Mouse (Mus musculus): ENCODE measurements around the gene Ifitm6. TPM values are rescaled to one million over a fixed set of nuclear protein-coding genes. Genes with fewer than 3 reads are reported as not detected.

Ifitm6 gene
- polyA plus RNA-seq, 1 experiment from 2014 or later: not detected

DNA sequence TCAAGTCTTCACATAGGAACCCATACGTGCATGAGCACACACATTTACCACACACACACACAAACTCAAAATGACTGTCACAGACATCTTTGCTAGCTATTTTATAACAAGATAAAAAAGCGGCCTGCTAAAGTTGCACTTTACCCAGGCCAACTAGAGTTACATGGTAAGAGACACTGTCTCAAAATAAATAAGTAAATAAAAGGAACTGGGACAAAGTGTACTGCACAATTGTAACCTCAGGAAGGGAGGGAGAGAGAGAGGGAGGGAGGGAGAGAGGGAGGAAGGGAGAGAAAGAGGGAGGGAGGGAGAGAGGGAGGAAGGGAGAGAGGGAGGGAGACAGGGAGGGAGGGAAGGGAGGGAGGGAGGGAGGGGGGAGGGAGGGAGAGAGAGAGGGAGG, 34.7 kb upstream of the Ifitm6 start:
- peaks cover 12% of the 10 kb centered on the region for H3K4me1 ChIP-seq
- H3K9me3 ChIP-seq: no peaks in the 10 kb centered on the region
- no peak overlapping the region for H3K27ac ChIP-seq
- 85% methylated on average over 2 of the region's 2 CpGs for WGBS
- H3K27me3 ChIP-seq: no peaks in the 10 kb centered on the region
- H3K9ac ChIP-seq: no peak overlapping the region
- 0 out of 2 replicates have a peak, but pooled peaks cover 2% of the 10 kb centered on the region for H3K36me3 ChIP-seq (replicated peaks)
- no peak for ATAC-seq (ENCODE audit: low FRiP score)
- H3K4me2 ChIP-seq: no peak overlapping the region
- no peak overlapping the region for H3K4me3 ChIP-seq (replicated peaks)

DNA sequence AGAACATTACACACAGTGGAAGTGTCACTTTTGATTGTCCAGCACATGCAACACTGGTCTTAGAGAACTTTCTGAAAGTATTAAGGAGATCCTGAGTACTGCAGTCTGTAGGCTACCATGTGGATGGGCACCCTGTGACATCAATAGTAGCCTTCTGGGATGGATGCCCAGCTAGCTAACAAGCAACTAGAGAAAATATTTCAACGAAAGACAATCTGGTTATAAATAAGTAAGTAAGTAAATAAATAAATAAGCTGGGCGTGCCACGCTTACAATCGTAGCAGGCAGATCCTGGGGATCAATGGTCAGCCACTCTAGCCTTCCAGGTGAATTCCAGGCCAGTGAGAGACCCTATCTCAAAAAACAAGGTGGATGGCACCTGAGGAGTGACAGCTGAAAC, 34.3 kb upstream of the Ifitm6 start:
- Histone ChIP-seq H3K9ac (no peak overlapping the region), H3K4me2 (no peak overlapping the region), H3K4me3 (replicated peaks) (no peak overlapping the region), H3K36me3 (replicated peaks) (0 out of 2 replicates have a peak, but pooled peaks cover 2% of the 10 kb centered on the region), H3K4me1 (peaks cover 16% of the 10 kb centered on the region), H3K9me3 (no peaks in the 10 kb centered on the region), H3K27me3 (peaks cover 4% of the 10 kb centered on the region; the same call in 1 of the 2 replicates), H3K27ac (no peak overlapping the region)
- no peak for ATAC-seq (ENCODE audit: low FRiP score)
- 86% methylated on average over 4 of the region's 4 CpGs for WGBS

- Histone ChIP-seq H3K4me3 (replicated peaks) (no peak overlapping the region), H3K9ac (no peak overlapping the region), H3K27me3 (peaks cover 10% of the 10 kb centered on the region; the same call in 1 of the 2 replicates), H3K4me2 (no peak overlapping the region), H3K9me3 (no peaks in the 10 kb centered on the region), H3K27ac (no peak overlapping the region), H3K4me1 (peaks cover 16% of the 10 kb centered on the region), H3K36me3 (replicated peaks) (no peaks in the 10 kb centered on the region)
- ATAC-seq (ENCODE audit: low FRiP score): no peak
- 76% methylated on average over 17 of the region's 17 CpGs for WGBS
Measured at GRCm38 (mm10) chr7:141051060-141051685, 33.4 kb upstream of the Ifitm6 start.

GRCm38 (mm10) chr7:141049326-141049725, 31.6 kb upstream of the Ifitm6 start:
- Histone ChIP-seq H3K36me3 (replicated peaks) (no peaks in the 10 kb centered on the region), H3K4me1 (peaks cover 16% of the 10 kb centered on the region), H3K4me2 (no peak overlapping the region), H3K4me3 (replicated peaks) (no peak overlapping the region), H3K27ac (no peak overlapping the region), H3K9ac (no peak overlapping the region), H3K27me3 (peaks cover 10% of the 10 kb centered on the region; the same call in 1 of the 2 replicates), H3K9me3 (no peaks in the 10 kb centered on the region)
- 91% methylated on average over 2 of the region's 2 CpGs for WGBS
- ATAC-seq (ENCODE audit: low FRiP score): no peak

DNA sequence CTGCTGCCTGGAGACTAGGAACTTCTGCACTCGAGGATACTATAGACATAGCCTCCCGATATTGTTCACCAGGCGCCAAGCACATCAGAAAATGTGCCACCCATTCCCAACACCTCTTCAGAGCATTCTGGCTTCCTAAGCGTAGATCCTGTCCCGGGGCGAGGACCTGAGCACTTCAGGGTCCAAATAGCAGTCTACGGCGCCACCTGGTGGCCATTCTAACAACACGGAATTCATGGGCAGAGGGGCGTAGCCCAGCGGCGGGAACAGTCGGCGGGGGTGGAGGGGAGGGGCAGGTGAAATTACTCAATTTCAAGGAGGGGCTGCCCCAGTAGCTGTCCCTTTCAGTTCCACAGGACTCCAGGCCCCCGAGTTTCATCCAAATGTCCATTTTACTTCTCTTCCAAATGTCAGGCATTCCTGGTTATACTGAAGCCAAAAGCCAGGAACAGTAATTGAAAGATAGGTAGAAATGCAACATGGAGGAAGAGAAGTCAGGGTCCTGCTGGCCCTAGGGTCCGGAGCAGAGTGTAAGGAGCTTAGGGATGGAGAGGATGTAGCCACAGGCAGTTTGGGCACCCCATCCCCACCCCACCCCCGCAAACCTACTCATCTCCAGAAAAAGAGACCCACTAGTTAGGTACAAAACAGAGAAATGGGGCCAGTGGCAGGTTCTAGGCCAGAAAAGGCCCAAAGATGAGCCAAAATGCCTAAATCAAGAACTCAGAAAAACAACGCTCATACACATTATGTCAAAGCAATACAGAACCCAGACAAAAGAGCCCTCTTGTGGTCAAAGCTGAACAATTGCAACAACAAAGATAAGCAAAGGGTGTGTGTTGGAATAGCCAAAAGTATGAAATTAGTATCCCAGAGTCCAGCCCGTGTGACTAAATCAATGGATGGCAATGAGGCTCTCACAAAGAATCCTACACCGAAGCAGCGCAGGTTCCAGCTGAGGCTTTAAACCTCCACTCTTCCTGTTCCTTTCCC, 30.8 kb upstream of the Ifitm6 start:
- peak overlapping the region; percentile 47 for H3K9ac ChIP-seq
- 0 out of 2 replicates have a peak overlapping the region, but pooled peaks have one; percentile 31 for H3K27ac ChIP-seq
- WGBS: 10% methylated on average over 21 of the region's 21 CpGs
- H3K27me3 ChIP-seq: peaks cover 10% of the 10 kb centered on the region; the same call in 1 of the 2 replicates
- peaks cover 16% of the 10 kb centered on the region for H3K4me1 ChIP-seq
- H3K4me3 ChIP-seq (replicated peaks): peak overlapping the region; percentile 37
- H3K9me3 ChIP-seq: no peaks in the 10 kb centered on the region
- no peaks in the 10 kb centered on the region for H3K36me3 ChIP-seq (replicated peaks)
- peak; percentile 92 for ATAC-seq (ENCODE audit: low FRiP score)
- H3K4me2 ChIP-seq: peak overlapping the region; percentile 79

DNA sequence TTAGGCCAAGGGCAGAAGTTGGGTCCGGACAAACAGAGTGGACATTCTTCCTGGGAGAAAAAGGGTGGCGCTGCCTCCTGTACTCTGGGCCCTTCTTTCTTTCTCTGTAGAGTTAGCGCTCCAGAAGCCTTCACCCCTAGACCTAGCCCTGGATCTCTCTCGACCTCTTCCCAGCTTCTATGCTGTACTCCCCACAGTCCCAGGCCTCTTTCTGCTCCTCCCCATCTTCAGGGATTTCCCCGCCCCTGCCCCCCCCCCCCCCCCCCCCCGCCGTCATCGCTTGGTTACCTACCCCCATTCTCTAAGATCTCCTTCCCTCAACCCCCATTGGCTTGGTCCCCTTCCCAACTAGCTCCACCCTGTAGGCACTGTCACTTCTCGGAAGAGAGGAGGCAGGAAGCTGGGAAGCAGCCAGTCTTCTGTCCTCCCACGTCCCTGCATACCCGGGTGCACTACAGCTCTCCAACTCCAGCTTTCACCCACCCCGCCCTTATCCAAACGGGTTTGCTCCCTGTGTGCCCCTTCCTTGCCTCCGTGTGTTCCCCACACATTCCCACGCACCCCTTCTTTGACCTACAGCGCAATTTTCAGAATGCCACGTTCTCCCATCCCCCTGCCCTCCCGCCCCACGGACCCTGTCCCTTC, 30.0 kb upstream of the Ifitm6 start:
- peak; percentile 68 for ATAC-seq (ENCODE audit: low FRiP score)
- Histone ChIP-seq H3K27me3 (peaks cover 10% of the 10 kb centered on the region; the same call in 1 of the 2 replicates), H3K9me3 (no peaks in the 10 kb centered on the region), H3K4me3 (replicated peaks) (peak overlapping the region; percentile 37), H3K9ac (peak overlapping the region; percentile 47), H3K27ac (0 out of 2 replicates have a peak overlapping the region, but pooled peaks have one; percentile 31), H3K36me3 (replicated peaks) (no peaks in the 10 kb centered on the region), H3K4me1 (peaks cover 16% of the 10 kb centered on the region), H3K4me2 (peak overlapping the region; percentile 79)
- WGBS: 3% methylated on average over 15 of the region's 19 CpGs

GRCm38 (mm10) chr7:141046931-141047580, 29.3 kb upstream of the Ifitm6 start:
- Histone ChIP-seq H3K36me3 (replicated peaks) (no peaks in the 10 kb centered on the region), H3K9me3 (no peaks in the 10 kb centered on the region), H3K27ac (no peak overlapping the region), H3K9ac (peak overlapping the region; percentile 47; the same call in 1 of the 2 replicates), H3K4me2 (peak overlapping the region; percentile 79; the same call in 1 of the 2 replicates), H3K27me3 (peaks cover 10% of the 10 kb centered on the region; the same call in 1 of the 2 replicates), H3K4me1 (peaks cover 16% of the 10 kb centered on the region), H3K4me3 (replicated peaks) (0 out of 2 replicates have a peak overlapping the region, but pooled peaks have one; percentile 37)
- no peak for ATAC-seq (ENCODE audit: low FRiP score)
- WGBS: 80% methylated on average over 6 of the region's 6 CpGs

GRCm38 (mm10) chr7:141042539-141042938, 24.8 kb upstream of the Ifitm6 start:
- Histone ChIP-seq H3K27ac (no peak overlapping the region), H3K4me3 (replicated peaks) (no peak overlapping the region), H3K4me2 (no peak overlapping the region), H3K9ac (no peak overlapping the region), H3K27me3 (peaks cover 10% of the 10 kb centered on the region; the same call in 1 of the 2 replicates), H3K4me1 (peaks cover 6% of the 10 kb centered on the region), H3K36me3 (replicated peaks) (no peaks in the 10 kb centered on the region), H3K9me3 (no peaks in the 10 kb centered on the region)
- 53% methylated on average over 4 of the region's 4 CpGs for WGBS
- no peak for ATAC-seq (ENCODE audit: low FRiP score)

DNA sequence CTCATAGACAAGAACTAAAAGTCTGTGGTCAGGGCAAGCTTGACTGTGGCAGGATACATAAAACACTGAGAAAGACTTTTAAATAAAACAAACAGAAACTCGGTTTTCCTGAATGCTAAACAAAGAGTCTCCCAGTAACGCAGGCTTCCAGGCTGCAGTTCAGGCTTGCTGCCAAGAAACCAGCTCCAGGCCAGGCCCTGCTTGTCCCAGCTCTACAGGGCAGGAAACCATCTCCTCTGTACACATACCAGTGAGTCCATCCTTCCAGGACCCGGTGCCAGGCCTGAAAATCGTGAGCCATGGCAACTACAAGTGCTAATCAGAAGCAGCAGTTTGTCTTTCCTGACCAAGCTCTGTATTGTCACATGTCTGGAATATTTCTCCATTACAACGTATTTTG, 23.9 kb upstream of the Ifitm6 start:
- 0 out of 2 replicates have a peak overlapping the region, but pooled peaks have one; percentile 36 for H3K27ac ChIP-seq
- 33% methylated on average over 5 of the region's 5 CpGs for WGBS
- ATAC-seq (ENCODE audit: low FRiP score): no peak

GRCm38 (mm10) chr7:141040867-141041606, 23.3 kb upstream of the Ifitm6 start:
- no peak for ATAC-seq (ENCODE audit: low FRiP score)
- H3K4me2 ChIP-seq: peak overlapping the region; percentile 13; the same call in 1 of the 2 replicates
- WGBS: 51% methylated on average over 6 of the region's 9 CpGs
- H3K4me3 ChIP-seq (replicated peaks): no peak overlapping the region
- no peaks in the 10 kb centered on the region for H3K9me3 ChIP-seq
- 0 out of 2 replicates have a peak overlapping the region, but pooled peaks have one; percentile 36 for H3K27ac ChIP-seq
- H3K27me3 ChIP-seq: no peaks in the 10 kb centered on the region
- H3K9ac ChIP-seq: no peak overlapping the region
- H3K36me3 ChIP-seq (replicated peaks): no peaks in the 10 kb centered on the region
- H3K4me1 ChIP-seq: no peaks in the 10 kb centered on the region; the same call in 1 of the 2 replicates

More for the DNA sequence above, 23.9 kb upstream of the Ifitm6 start:
- Histone ChIP-seq H3K4me1 (no peaks in the 10 kb centered on the region; the same call in 1 of the 2 replicates), H3K4me3 (replicated peaks) (no peak overlapping the region), H3K9me3 (no peaks in the 10 kb centered on the region), H3K4me2 (no peak overlapping the region), H3K36me3 (replicated peaks) (no peaks in the 10 kb centered on the region), H3K9ac (no peak overlapping the region), H3K27me3 (0 out of 2 replicates have a peak, but pooled peaks cover 3% of the 10 kb centered on the region)

Data from forebrain, embryonic 12.5 days (tissue).